Mouse (Mus musculus) naive thymus-derived CD4-positive, alpha-beta T cell, adult 2 months (primary cell): ENCODE results near the gene Chrna1.

Experiments
- DNase-seq: peaks from one replicate; pipeline ENCODE4 v3.0.0-alpha.2; 2011; ENCODE audit warnings: low read depth

Gene Chrna1

DNA sequence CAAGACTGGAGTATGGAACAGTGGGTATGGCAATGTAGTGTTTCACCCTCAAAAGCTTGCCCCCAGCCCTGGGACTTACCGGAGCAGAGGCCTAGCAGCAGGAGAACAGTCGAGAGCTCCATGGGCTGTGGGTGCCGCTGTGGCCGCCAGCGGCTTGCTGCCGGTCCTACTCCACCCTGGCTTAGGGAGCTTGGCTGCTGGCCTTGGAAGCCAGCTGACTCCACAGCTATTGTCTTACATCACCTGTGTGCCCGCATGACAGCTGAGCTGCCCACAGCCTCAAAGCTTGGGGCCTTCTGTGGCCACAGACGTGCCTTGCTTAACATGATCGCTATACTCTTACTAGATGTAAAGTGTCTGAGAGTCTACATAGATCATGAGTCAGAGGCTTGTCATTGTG lies at the start of gene Chrna1:
Gene Chrna1, minus strand, starts transcription at position 173 of the 400 bp plus-strand sequence.
- no peak for DNase-seq

GRCm38 (mm10) chr2:73618486-73619052 lies 38.4 kb upstream of the Chrna1 start:
- DNase-seq = no peak

DNA sequence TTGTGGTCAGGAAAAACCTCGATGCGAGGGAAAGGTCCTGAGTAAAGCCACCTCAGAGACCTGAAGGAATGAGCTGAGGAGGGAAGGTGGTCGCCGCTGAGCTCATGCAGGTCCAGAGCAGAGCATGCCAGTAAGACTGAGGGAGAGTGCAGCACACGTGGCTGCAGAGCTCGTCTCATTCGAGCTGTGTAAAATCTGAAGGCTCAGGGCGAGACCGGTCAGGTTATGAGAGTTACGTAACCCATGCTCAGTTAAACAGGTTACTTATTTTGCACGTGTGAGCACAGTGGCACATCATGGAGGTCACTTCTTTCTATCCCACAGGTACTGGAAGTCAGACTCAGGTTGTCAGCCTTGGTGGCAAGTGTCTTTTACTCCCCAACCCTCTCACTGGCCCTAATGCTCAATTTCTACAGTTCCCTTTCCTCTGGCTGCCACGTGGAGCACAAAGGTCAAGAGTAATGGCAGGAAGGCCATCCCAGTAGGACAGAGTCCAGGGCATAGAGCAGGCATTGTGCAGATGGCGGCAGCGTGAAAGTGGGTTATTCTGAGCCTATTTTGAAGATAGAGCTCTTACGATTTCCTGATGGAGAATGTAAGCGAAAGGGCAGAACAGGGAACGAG lies 36.4 kb upstream of the Chrna1 start:
- DNase-seq = no peak

- DNase-seq = no peak
These were observed 35.3 kb upstream of the Chrna1 start for GRCm38 (mm10) chr2:73615456-73615855.

DNA sequence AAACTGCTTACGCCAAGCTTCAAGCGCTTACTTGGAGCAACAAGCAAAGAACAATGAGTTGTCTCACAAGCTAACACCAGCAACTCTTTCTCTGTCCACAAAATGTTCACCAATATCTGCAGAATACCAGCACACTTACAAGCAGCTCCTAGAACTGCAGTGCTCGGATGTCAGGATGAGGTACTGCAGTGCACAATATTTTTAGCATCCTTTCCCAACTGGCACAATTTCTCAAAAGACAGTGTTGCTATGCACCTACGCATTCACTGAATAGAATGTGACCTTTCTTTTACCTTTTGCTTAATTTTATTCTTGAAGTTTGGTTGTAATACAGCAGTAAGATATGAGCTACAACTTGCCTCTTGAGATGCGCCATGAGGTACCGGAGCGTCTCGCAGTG lies 34.2 kb upstream of the Chrna1 start:
- DNase-seq = no peak

- DNase-seq = no peak
These were observed 32.8 kb upstream of the Chrna1 start for GRCm38 (mm10) chr2:73612941-73613340.

GRCm38 (mm10) chr2:73612367-73612914 lies 32.3 kb upstream of the Chrna1 start:
- no peak for DNase-seq

- DNase-seq = no peak
These were observed 31.7 kb upstream of the Chrna1 start for GRCm38 (mm10) chr2:73611798-73612197.

DNA sequence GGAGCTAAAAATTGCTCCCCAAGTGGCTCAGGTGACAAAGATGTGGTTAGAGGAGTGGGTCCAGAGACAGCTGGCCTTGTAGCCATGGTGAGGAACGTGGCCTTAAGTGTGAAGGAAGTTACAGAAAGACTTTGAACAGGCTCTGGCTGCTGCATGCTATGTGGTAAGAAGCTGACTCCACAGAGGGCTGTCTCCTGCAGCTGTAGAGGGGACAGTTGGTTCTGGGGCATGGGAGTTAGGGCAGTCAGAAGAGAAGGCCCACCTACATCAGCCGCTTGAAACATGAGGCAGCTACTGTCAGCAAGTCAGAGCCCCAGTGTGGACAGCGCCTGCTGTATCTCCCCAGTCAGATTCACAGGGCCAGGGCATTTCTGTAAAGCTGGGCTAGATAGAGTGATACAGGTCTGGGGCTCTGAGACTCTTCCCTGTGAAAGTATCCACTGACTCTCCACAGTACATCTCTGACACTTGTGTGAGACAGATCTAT lies 29.6 kb upstream of the Chrna1 start:
- no peak for DNase-seq

DNA sequence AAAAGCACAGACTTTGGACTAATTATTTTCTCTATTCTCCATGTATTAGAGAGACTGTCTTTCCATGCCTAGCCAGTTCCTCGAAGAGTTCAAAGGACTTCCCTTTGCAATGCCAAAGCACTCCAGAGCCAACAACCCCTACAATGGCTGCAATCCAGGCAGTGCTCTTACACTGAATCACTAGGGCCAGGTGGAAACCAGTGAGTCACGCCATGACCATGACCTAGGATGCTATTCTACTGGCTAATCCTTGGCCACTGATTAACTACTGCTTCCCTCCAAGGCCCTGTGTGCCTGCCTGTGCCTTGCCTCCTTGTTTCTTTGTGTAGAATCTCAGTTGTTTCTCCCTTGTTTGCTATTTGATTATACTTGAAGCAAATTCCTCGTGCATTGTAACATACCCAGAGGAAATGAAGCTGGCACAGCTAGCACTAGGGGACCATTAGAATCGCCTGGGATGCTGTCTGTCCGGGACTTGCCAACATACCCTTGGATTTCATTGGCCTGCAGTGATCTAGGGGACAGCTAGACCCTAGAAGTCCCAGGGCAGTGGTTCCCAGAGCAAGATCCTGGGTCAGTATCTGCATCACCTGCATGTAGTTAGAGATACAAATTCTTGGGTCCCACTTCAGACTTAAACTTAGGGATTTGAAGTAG lies 29.1 kb upstream of the Chrna1 start:
- no peak for DNase-seq

DNA sequence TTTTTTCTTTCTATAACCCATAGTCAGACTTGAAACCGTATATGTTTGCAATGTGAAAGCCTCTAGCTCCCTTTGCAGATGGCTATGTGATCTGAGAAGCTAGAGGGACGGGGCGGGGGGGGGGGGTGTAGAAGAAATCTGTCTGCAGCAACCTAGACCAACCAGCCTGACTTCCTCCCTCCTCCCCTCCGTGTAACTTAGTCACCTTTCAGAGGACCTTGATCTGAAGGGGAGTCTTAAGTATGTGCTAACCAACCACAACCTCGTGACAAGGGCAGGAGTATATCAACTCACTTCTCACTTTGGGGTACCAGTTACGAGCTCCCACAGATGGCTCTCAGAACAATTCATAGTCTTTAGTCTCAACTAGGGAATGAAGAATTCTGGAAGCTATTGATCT lies 28.3 kb upstream of the Chrna1 start:
- DNase-seq = no peak

- DNase-seq = no peak
These were observed 27.5 kb upstream of the Chrna1 start for GRCm38 (mm10) chr2:73607609-73608008.

GRCm38 (mm10) chr2:73607146-73607545 lies 27.0 kb upstream of the Chrna1 start:
- DNase-seq = no peak

- no peak for DNase-seq
These were observed 26.5 kb upstream of the Chrna1 start for GRCm38 (mm10) chr2:73606616-73607015.

DNA sequence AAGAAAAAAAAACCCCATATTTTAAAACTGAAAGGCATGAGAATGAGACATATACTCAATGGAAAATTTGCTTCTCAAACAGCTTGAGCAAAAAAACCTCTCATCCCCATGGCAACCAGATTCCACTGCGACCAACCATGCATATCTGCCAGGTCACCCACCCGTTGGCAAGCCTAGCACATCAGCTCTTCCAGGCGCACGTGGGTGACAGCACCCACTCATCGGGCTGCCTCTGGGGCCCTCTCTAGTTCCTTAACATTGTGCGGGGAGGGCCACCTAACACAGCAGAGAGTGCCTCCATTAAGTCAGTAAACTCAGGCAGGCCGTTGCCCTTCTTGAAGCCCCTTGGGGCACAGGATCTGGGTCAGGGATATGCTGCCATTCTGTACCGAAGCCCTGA lies 24.9 kb upstream of the Chrna1 start:
- DNase-seq = no peak

DNA sequence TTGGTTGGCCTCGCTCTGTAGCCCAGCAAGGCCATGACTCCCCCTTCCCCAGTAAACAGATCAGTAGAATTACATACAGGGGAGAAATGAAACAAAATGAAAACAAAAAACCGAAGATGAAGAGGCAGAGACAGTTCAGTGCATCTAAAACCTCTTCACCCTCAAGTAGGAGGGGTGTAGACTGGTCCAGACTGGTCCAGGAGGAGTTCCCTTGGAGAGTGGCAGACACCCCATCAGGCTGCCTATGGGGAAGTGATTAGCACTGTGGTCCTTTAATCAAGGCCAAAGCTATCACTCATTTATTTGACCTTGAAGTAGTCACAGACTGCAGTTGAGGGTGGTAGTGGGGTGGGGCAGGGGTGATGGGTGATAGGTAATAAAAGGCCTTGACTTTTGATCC lies 24.4 kb upstream of the Chrna1 start:
- no peak for DNase-seq

GRCm38 (mm10) chr2:73600650-73601049 lies 20.5 kb upstream of the Chrna1 start:
- no peak for DNase-seq

DNA sequence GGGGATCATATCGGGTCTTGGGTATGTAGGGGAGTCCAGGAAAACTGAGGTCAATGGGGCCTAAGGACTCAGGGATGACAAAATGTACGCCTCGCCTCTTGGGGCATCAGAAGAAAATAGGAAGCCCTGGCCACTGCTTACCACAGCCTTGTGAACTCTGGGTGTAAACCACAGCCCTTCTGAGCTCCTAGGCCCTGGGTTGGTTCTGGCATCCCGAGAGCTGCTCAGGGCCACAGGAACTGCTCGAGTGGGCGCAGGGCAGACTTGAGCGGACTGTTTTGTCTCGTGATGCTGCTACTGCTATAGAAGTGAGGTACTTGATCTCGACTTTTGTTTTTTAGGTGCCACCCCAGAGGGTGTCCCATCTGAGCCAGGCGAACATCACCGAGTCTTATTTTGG lies 17.6 kb upstream of the Chrna1 start:
- no peak for DNase-seq

DNA sequence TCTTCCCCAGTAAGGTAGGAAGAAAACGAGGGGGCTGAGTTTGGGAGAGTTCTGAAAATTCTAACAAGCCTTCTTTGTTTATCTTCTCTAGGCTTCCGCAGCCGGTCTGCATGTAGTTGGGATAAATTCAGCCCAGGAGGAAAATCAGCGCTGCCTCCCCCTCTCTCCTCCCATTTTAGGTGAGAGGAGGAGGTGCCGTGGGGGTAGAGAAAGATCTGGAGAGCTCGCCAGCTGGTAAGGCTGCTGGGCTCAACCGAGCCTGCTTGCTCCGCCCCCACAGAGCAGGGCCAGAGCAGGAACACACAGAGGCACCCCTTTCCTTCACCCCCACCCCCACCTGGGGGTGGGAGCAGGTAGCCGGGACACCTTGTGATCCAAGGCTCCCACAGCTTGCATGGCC lies 16.6 kb upstream of the Chrna1 start:
- no peak for DNase-seq

DNA sequence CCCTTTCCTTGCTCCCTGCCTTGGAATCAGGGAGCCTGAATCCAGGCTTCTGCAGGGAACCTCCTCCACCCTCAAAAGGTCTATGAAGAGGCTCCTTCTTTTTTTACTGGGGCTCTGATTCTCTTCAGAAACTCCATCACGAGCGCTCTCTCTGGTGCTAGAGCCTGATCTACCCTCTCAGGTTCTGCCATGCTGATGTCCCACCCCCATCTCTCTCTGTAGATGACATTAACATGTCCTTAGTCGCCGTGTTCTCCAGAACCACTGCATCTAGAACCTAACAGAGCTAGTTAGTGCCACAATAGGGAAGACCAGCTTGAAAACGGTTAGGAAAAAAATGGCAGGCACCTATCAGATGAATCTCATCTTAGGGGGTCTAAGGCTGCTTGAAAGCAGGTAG lies 16.2 kb upstream of the Chrna1 start:
- DNase-seq = no peak

DNA sequence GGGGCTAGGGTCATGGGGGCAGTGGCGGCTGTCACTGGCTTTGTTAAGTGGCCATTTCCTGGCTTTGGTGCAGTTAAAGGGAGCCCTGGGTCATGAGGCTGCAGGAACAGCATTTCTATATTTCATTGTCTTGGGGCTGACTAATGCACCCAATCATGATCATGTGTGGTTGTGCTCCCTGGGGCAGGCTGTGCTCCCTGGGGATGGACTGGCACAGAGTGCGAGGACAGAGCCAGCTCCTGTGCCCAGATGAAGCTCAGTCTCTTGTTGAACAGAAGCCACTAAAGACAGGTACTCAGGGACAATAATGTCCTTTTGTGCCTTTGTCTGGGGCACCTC lies 12.9 kb upstream of the Chrna1 start:
- DNase-seq = no peak

- no peak for DNase-seq
These were observed 12.3 kb upstream of the Chrna1 start for GRCm38 (mm10) chr2:73592231-73593100.
